Mouse (Mus musculus) heart, embryonic 16.5 days (tissue): ENCODE measurements around the gene Tnip2. TPM values are rescaled to one million over a fixed set of nuclear protein-coding genes. Genes with fewer than 3 reads are reported as not detected.

ENCODE experiments used
- ATAC-seq: fragments of 200-750 bp; cut with Nextera tagmentation; replicated peaks from 2 replicates; pipeline ENCODE4 v1.8.0; 2017; ENCODE audit warnings: moderate number of reproducible peaks; ENCODE audit not compliant: insufficient read depth, low FRiP score; ENCODE audit errors: extremely low read depth
- H3K27ac ChIP-seq: fragments of 300-500 bp; sonication (generic); 2 replicates; pipeline ENCODE4 v1.5.1; 2014; ENCODE audit warnings: mild to moderate bottlenecking, low read length, control low read depth, moderate library complexity
- H3K27me3 ChIP-seq: fragments of 300-500 bp; sonication (generic); 2 replicates; pipeline ENCODE4 v1.6.1; 2014; ENCODE audit warnings: low read length, mixed read lengths; ENCODE audit not compliant: control insufficient read depth, insufficient read depth
- H3K36me3 ChIP-seq: fragments of 300-500 bp; sonication (generic); 2 replicates; pipeline ENCODE4 v1.6.1; 2014; ENCODE audit not compliant: control insufficient read depth, insufficient read depth
- H3K4me1 ChIP-seq: fragments of 300-500 bp; sonication (generic); 2 replicates; pipeline ENCODE4 v1.6.1; 2014; ENCODE audit warnings: low read length, mixed read lengths; ENCODE audit not compliant: control insufficient read depth, insufficient read depth
- H3K4me2 ChIP-seq: fragments of 300-500 bp; sonication (generic); 2 replicates; pipeline ENCODE4 v1.6.1; 2014; ENCODE audit warnings: low read depth, mild to moderate bottlenecking, control low read depth, low read length
- H3K4me3 ChIP-seq: fragments of 300-500 bp; sonication (generic); 2 replicates; pipeline ENCODE4 v1.5.1; 2014; ENCODE audit warnings: mild to moderate bottlenecking, control low read depth, low read length
- H3K9ac ChIP-seq: fragments of 300-500 bp; sonication (generic); 2 replicates; pipeline ENCODE4 v1.6.1; 2014; ENCODE audit warnings: low read length, control low read depth
- H3K9me3 ChIP-seq: fragments of 300-500 bp; sonication (generic); replicated peaks from 2 replicates; pipeline ENCODE4 v1.6.1; 2016; ENCODE audit warnings: low read length; ENCODE audit not compliant: control insufficient read depth
- WGBS: fragments of 180-500 bp; shearing (Covaris S2); extraction: QIAGEN DNeasy Blood & Tissue Kit; methylation state at CpG from one replicate; pipeline ENCODE4 v1.1.7; 2014; 5-methylcytosine and 5-hydroxymethylcytosine counted together
- polyA plus RNA-seq: library from polyadenylated mRNA; unstranded; fragments of >200 nt; fragmentation: Nextera tagmentation; extraction: Ambion mirVana; gene quantifications from 2 replicates; pipeline ENCODE4 v1.2.1, GENCODE M21; 2015

Tnip2 gene
- polyA plus RNA-seq, 1 experiment from 2014 or later: 18.2 TPM

DNA sequence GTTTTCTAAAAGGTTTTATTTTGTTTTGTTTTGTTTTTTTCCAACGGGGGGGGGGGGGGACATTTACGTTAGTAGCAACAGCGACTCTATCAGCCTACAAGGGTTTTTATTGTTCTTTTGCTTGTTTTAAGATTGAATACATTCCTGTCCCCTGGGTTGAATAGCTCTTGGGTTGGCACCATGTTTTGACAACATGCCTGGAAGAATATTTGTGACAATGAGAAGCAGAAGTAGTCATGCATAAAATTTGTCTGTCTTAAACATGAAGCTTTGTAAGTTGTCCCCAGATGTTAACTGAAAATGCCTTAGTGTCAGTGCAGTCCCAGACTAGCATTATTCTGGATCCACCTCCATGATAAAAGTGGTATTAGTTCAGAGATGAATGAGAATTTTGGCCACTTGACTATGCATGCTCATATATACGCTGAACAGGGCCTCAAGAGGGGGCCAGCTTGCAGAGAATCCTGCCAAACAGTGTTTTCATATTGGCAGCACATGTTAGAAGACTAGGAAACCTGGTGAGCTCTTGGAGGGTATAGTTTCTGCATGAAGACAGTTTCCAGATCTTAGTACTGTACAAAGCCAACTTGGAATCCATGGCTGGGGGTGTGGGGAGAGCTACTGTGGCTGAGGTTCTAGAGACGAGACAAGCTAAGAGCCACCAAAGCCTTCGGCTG lies 24.9 kb downstream of the Tnip2 start:
- ATAC-seq: no peak
- Histone ChIP-seq H3K9ac (no peak overlapping the region), H3K4me3 (no peak overlapping the region), H3K27ac (no peak overlapping the region), H3K4me1 (no peaks in the 10 kb centered on the region; the same call in 1 of the 2 replicates), H3K36me3 (peaks cover 13% of the 10 kb centered on the region; the same call in 1 of the 2 replicates), H3K27me3 (no peaks in the 10 kb centered on the region), H3K4me2 (no peak overlapping the region), H3K9me3 (no peaks in the 10 kb centered on the region)
- 74% methylated on average over 6 of the region's 6 CpGs for WGBS

DNA sequence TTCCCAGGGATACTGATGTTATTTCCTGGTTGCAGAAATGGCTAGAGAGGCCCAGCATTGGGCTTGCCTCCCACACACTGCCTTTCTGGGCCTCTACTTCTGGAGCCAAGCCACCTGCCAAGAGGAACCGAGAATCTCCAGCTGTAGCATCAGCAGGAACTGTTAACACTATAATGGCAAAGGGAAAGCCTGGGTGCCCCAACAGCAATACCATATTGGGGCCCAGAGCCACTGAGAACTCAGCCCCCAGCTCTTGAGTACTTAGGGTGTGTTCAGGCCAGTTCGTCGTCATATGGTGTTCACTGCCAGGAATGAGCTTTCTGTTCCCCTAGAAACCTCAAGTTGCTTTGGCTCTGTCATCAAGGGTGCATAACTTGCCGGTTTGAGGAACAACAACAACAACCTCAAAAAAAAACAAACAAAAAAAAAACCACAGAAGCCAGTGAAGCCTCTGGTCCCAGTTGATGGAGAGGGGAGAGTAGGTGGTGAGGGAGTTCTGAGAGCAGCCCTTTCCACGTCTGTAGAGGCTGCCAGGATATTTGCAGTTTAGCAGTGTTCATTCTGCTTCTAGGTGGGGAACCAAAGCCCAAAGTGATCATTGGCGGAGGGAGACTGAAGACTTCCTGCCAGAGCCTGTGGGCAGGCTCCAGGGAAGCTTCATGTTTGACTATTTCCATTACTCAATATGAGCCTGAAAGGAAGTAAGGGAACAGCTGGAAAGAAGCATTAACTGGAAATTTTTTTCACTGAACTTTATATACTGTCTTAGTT lies 26.3 kb downstream of the Tnip2 start:
- 57% methylated on average over 6 of the region's 6 CpGs for WGBS
- H3K36me3 ChIP-seq: peaks cover 13% of the 10 kb centered on the region; the same call in 1 of the 2 replicates
- no peaks in the 10 kb centered on the region; the same call in 1 of the 2 replicates for H3K4me1 ChIP-seq
- no peak overlapping the region for H3K27ac ChIP-seq
- H3K9me3 ChIP-seq: no peaks in the 10 kb centered on the region
- H3K4me3 ChIP-seq: no peak overlapping the region
- 0 out of 2 replicates have a peak, but pooled peaks have one; percentile 18 for ATAC-seq
- no peaks in the 10 kb centered on the region for H3K27me3 ChIP-seq
- H3K4me2 ChIP-seq: no peak overlapping the region
- no peak overlapping the region for H3K9ac ChIP-seq

DNA sequence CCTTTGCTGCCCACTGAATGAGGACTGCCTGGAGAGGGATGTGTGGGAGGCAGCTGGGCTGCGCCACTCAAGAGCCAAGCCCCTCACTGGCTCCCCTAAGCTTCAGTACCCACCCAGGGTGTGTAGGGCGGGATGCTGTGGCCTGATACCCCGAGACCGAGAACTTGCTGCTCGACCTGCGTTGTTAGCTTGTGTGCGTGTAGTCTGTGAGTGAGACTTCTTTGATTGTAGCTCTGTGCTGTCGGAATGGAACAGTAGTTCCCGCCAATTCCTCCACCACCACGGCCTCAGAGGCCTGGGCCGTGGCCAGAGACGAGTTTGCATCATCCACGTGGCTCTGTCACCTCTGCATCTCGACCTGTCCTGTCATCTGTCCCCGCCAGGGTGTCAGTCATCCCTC lies 28.1 kb downstream of the Tnip2 start:
- H3K27me3 ChIP-seq: no peaks in the 10 kb centered on the region
- H3K36me3 ChIP-seq: peaks cover 15% of the 10 kb centered on the region
- no peak overlapping the region for H3K9ac ChIP-seq
- 88% methylated on average over 15 of the region's 15 CpGs for WGBS
- no peak overlapping the region for H3K4me3 ChIP-seq
- H3K9me3 ChIP-seq: no peaks in the 10 kb centered on the region; the same call in 1 of the 2 replicates
- H3K27ac ChIP-seq: no peak overlapping the region
- no peak overlapping the region for H3K4me2 ChIP-seq
- no peak for ATAC-seq
- no peaks in the 10 kb centered on the region; the same call in 1 of the 2 replicates for H3K4me1 ChIP-seq

DNA sequence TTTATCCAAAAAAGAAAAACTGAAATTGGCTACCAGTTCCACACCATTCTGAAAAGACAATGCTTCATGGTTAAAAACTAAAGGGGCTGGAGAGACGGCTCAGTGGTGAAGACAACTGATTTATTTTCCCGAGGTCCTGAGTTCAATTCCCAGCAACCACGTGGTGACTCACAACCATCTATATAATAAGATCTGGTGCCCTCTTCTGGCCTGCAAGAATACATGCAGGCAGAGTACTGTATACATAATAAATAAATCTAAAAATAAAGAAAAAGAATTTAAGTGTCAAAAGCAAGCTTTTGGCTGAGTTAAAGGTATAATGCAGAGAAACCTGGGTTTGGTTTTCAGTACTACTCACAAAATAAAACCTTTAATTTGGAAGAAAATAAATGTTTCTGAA lies 32.9 kb downstream of the Tnip2 start:
- Histone ChIP-seq H3K4me3 (no peak overlapping the region), H3K4me1 (no peaks in the 10 kb centered on the region), H3K9me3 (no peaks in the 10 kb centered on the region; the same call in 1 of the 2 replicates), H3K4me2 (no peak overlapping the region), H3K36me3 (peaks cover 36% of the 10 kb centered on the region), H3K9ac (no peak overlapping the region), H3K27me3 (no peaks in the 10 kb centered on the region), H3K27ac (no peak overlapping the region)
- 87% methylated on average over 3 of the region's 3 CpGs for WGBS
- ATAC-seq: no peak

DNA sequence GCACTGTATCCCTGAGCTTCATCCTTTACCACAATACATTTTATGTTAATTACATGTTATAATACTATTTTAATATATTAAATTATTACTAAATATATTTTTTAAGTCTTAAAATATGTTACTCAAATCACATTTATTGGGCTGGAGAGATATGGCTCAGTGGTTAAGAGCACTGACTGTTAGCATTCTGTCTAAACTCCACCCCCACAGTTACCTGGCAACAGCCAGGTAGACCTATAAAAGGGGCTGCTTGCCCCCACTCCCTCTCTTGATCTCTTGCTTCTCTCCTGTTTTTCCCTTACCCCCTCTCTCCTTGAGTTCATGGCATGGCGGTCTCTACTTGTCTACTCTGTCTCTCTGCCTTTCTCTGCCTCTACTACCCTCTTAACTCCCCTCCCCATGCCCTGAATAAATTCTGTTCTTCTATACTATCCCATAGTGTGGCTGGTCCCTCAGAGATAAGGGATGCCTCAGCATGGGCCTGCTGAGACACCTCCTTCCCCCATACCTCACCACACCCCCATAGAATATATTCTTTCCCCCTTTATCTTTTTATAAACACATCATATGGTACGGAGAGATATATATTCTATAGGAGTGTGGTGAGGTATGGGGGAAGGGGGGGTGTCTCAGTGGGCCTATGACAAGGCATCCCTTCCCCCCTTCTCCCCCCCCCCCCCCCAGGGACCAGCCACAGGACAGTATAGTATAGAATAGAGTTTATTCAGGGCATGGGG lies 45.6 kb downstream of the Tnip2 start:
- no peak overlapping the region for H3K9ac ChIP-seq
- ATAC-seq: no peak
- H3K27me3 ChIP-seq: no peaks in the 10 kb centered on the region
- H3K4me1 ChIP-seq: 0 out of 2 replicates have a peak, but pooled peaks cover 2% of the 10 kb centered on the region
- H3K4me2 ChIP-seq: no peak overlapping the region
- H3K36me3 ChIP-seq: peaks cover 39% of the 10 kb centered on the region
- H3K4me3 ChIP-seq: no peak overlapping the region
- no peaks in the 10 kb centered on the region for H3K9me3 ChIP-seq
- 98% methylated on average over 2 of the region's 2 CpGs for WGBS
- no peak overlapping the region for H3K27ac ChIP-seq

DNA sequence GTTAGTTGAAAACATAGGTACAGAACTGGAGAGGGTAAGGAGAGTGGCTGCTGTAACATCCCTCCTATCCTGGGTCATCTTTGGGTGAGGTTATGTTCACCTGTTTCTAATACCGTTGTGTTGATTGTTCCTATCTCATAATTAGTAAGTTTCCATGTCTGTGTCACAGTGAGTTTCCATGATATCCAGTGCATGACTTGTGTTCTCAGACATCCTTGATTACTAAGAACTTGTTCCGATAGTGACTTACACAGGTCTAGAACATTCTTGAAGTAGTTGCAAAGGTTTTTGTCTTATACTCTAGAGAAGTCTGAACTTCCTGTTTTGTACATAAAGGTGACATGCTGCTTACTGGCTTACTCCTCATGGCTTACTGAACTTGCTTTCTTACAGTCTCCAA lies 47.1 kb downstream of the Tnip2 start:
- Histone ChIP-seq H3K27ac (no peak overlapping the region), H3K9me3 (no peaks in the 10 kb centered on the region), H3K27me3 (no peaks in the 10 kb centered on the region), H3K4me3 (no peak overlapping the region), H3K4me2 (no peak overlapping the region), H3K4me1 (no peaks in the 10 kb centered on the region), H3K36me3 (peaks cover 47% of the 10 kb centered on the region), H3K9ac (no peak overlapping the region)
- 88% methylated on average over 2 of the region's 2 CpGs for WGBS
- no peak for ATAC-seq

DNA sequence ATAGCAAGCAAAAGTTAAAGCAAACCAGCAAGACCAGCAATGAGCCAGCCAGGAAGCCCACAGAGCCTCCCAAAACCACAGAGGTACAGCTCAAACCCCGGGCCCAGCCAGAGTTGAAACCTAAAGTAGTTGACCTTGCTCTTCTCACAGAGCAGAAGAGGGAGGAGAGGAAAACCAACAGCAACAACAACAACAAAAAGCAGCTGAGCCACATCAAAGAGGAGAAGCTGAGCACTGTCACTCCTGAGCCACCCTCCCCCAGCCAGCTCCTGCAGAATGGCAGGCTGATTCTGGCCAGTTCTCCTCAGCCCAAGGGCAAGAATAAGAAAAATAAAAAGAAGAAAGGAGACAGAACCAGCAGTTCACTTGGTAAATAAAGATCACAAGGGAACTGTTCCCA lies 47.7 kb downstream of the Tnip2 start:
- ATAC-seq: no peak
- H3K4me2 ChIP-seq: no peak overlapping the region
- H3K4me3 ChIP-seq: no peak overlapping the region
- no peaks in the 10 kb centered on the region for H3K4me1 ChIP-seq
- 74% methylated on average over 1 of the region's 1 CpGs for WGBS
- H3K36me3 ChIP-seq: peaks cover 49% of the 10 kb centered on the region
- H3K9me3 ChIP-seq: no peaks in the 10 kb centered on the region
- H3K27ac ChIP-seq: no peak overlapping the region
- no peaks in the 10 kb centered on the region for H3K27me3 ChIP-seq
- H3K9ac ChIP-seq: no peak overlapping the region

DNA sequence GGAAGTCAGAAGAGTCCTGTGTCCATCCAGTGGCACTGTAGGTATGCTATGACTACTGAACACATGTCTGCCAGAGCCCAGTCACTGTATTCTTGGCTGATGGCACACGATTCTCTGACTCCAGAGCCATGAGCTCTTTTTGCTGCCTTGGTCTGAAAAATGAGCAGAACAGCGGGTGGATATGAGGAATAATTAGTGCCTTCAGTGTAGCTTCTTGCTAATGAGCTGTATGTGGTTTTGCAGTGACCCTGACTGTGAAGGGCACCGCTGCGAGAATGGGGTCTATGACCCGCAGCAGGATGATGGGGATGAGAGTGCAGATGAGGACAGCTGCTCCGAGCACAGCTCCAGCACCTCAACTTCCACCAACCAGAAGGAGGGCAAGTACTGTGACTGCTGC lies 52.0 kb downstream of the Tnip2 start:
- H3K4me3 ChIP-seq: no peak overlapping the region
- ATAC-seq: no peak
- H3K27me3 ChIP-seq: no peaks in the 10 kb centered on the region
- H3K9me3 ChIP-seq: no peaks in the 10 kb centered on the region
- peaks cover 64% of the 10 kb centered on the region for H3K36me3 ChIP-seq
- H3K9ac ChIP-seq: no peak overlapping the region
- no peak overlapping the region for H3K4me2 ChIP-seq
- H3K27ac ChIP-seq: no peak overlapping the region
- no peaks in the 10 kb centered on the region for H3K4me1 ChIP-seq
- WGBS: 92% methylated on average over 6 of the region's 6 CpGs

DNA sequence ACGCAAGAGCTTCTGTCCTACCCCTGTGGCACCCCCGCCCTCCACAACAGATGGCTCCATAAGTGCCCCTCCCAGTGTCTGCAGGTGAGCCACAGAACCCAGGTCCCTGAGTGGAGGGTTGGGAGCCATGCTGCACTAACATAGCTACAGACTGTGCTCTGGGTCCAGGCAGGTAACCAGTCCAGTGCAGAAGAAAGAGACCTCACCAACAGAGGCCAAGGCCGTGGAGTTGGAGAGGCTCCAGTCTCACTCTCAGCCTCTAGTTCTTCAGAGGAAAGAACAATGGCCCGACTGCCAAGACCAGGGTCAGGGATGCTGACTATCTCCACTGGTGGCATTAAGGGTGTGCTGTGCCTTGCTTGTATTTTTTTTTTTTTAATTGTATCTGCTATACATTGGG lies 52.5 kb downstream of the Tnip2 start:
- Histone ChIP-seq H3K9ac (no peak overlapping the region), H3K27ac (no peak overlapping the region), H3K4me3 (no peak overlapping the region), H3K27me3 (no peaks in the 10 kb centered on the region), H3K9me3 (no peaks in the 10 kb centered on the region), H3K4me2 (no peak overlapping the region), H3K36me3 (peaks cover 58% of the 10 kb centered on the region), H3K4me1 (no peaks in the 10 kb centered on the region)
- ATAC-seq: no peak
- 93% methylated on average over 4 of the region's 4 CpGs for WGBS
